Mouse (Mus musculus) limb, embryonic 14.5 days (tissue): ENCODE data around the gene Tgfb1i1. TPM values are rescaled to one million over a fixed set of nuclear protein-coding genes. Genes with fewer than 3 reads are reported as not detected.

Source experiments
- ATAC-seq: fragments of 200-750 bp; cut with Nextera tagmentation; 2 replicates; pipeline ENCODE4 v1.8.0; 2017; ENCODE audit warnings: low read depth, moderate number of reproducible peaks, moderate TSS enrichment; ENCODE audit not compliant: low FRiP score
- DNase-seq: peaks from one replicate; pipeline ENCODE4 v3.0.0-alpha.2; 2015; ENCODE audit warnings: low spot score
- H3K27ac ChIP-seq: fragments of 300-500 bp; sonication (generic); replicated peaks from 2 replicates; pipeline ENCODE4 v1.5.1; 2014; ENCODE audit warnings: low read depth, mild to moderate bottlenecking, low read length, moderate library complexity, mixed read lengths
- H3K27me3 ChIP-seq: fragments of 300-500 bp; sonication (generic); 2 replicates; pipeline ENCODE4 v1.6.1; 2014; ENCODE audit warnings: low read length, mixed read lengths; ENCODE audit not compliant: control insufficient read depth, insufficient read depth
- H3K36me3 ChIP-seq: fragments of 300-500 bp; sonication (generic); 2 replicates; pipeline ENCODE4 v1.6.1; 2014; ENCODE audit warnings: mild to moderate bottlenecking, low read length, moderate library complexity, mixed read lengths; ENCODE audit not compliant: control insufficient read depth, insufficient read depth
- H3K4me1 ChIP-seq: fragments of 300-500 bp; sonication (generic); 2 replicates; pipeline ENCODE4 v1.6.1; 2014; ENCODE audit warnings: antibody characterized with exemption, low read length, mixed read lengths; ENCODE audit not compliant: control insufficient read depth, insufficient read depth
- H3K4me2 ChIP-seq: fragments of 300-500 bp; sonication (generic); replicated peaks from 2 replicates; pipeline ENCODE4 v1.6.1; 2014; ENCODE audit warnings: low read depth, mild to moderate bottlenecking, low read length, moderate library complexity; ENCODE audit not compliant: severe bottlenecking
- H3K4me3 ChIP-seq: fragments of 300-500 bp; sonication (generic); replicated peaks from 2 replicates; pipeline ENCODE4 v1.5.1; 2014; ENCODE audit warnings: low read length
- H3K9ac ChIP-seq: fragments of 300-500 bp; sonication (generic); 2 replicates; pipeline ENCODE4 v1.6.1; 2014; ENCODE audit warnings: mild to moderate bottlenecking, low read depth, low read length, moderate library complexity; ENCODE audit not compliant: severe bottlenecking
- H3K9me3 ChIP-seq: fragments of 300-500 bp; sonication (generic); 2 replicates; pipeline ENCODE4 v1.6.1; 2016; ENCODE audit warnings: low read length; ENCODE audit not compliant: control insufficient read depth
- POLR2A ChIP-seq: fragments of 200-500 bp; IDR thresholded peaks from 2 replicates; pipeline ENCODE4 v1.8.0; 2012; ENCODE audit warnings: inconsistent platforms, mild to moderate bottlenecking, moderate library complexity, borderline replicate concordance; ENCODE audit not compliant: insufficient read depth, insufficient read length; ENCODE audit errors: extremely low read depth
- WGBS: fragments of 180-500 bp; shearing (Covaris S2); extraction: QIAGEN DNeasy Blood & Tissue Kit; methylation state at CpG from one replicate; pipeline ENCODE4 v1.1.7; 2014; 5-methylcytosine and 5-hydroxymethylcytosine counted together
- polyA plus RNA-seq, 2 experiments: library from polyadenylated mRNA; depleted of rRNA in 1 of 2; stranded (reverse) in 1 of 2; unstranded in 1 of 2; fragments of >200 nt; fragmentation: Nextera tagmentation in 1 of 2; extraction: Ambion mirVana in 1 of 2; gene quantifications; 2 replicates each; pipeline versions ENCODE4 v1.2.1 to v1.2.3; 2012 to 2014

Tgfb1i1 gene
- polyA plus RNA-seq, 2 experiments: 46.0 to 51.2 TPM

GRCm38 (mm10) chr7:128234796-128235195 lies 11.8 kb upstream of the Tgfb1i1 start:
- TF ChIP-seq POLR2A: no peak
- no peak overlapping the region for H3K27ac ChIP-seq
- H3K9me3 ChIP-seq: no peaks in the 10 kb centered on the region
- H3K4me2 ChIP-seq: no peak overlapping the region
- H3K9ac ChIP-seq: no peak overlapping the region
- no peaks in the 10 kb centered on the region for H3K27me3 ChIP-seq
- no peak overlapping the region for H3K4me3 ChIP-seq
- H3K4me1 ChIP-seq: peaks cover 13% of the 10 kb centered on the region
- no peak for ATAC-seq
- 0 out of 2 replicates have a peak, but pooled peaks cover 4% of the 10 kb centered on the region for H3K36me3 ChIP-seq
- no peak for DNase-seq
- WGBS: 80% methylated on average over 2 of the region's 2 CpGs

GRCm38 (mm10) chr7:128235481-128235880 lies 11.1 kb upstream of the Tgfb1i1 start:
- H3K4me3 ChIP-seq: no peak overlapping the region
- H3K36me3 ChIP-seq: peaks cover 10% of the 10 kb centered on the region
- no peak for TF ChIP-seq POLR2A
- DNase-seq (no peak), ATAC-seq (no peak)
- no peaks in the 10 kb centered on the region for H3K27me3 ChIP-seq
- no peak overlapping the region for H3K4me2 ChIP-seq
- WGBS: 100% methylated on average over 1 of the region's 1 CpGs
- no peaks in the 10 kb centered on the region for H3K9me3 ChIP-seq
- no peak overlapping the region for H3K9ac ChIP-seq
- H3K4me1 ChIP-seq: peaks cover 13% of the 10 kb centered on the region
- H3K27ac ChIP-seq: no peak overlapping the region

- TF ChIP-seq POLR2A: no peak
- no peaks in the 10 kb centered on the region for H3K27me3 ChIP-seq
- peaks cover 13% of the 10 kb centered on the region for H3K4me1 ChIP-seq
- H3K4me3 ChIP-seq: 0 out of 2 replicates have a peak overlapping the region, but pooled peaks have one; percentile 74
- H3K9ac ChIP-seq: peak overlapping the region; percentile 84; the same call in 1 of the 2 replicates
- no peak overlapping the region for H3K4me2 ChIP-seq
- 97% methylated on average over 13 of the region's 13 CpGs for WGBS
- peaks cover 15% of the 10 kb centered on the region for H3K36me3 ChIP-seq
- H3K9me3 ChIP-seq: no peaks in the 10 kb centered on the region
- no peak for ATAC-seq
- H3K27ac ChIP-seq: no peak overlapping the region
- DNase-seq: no peak
Measured at GRCm38 (mm10) chr7:128236426-128236825, 10.2 kb upstream of the Tgfb1i1 start.

GRCm38 (mm10) chr7:128236856-128237592 lies 9.6 kb upstream of the Tgfb1i1 start, which contains the start of gene Armc5:
TSS of gene Armc5 (plus strand) at chr7:128237342.
- ATAC-seq: peak; percentile 23; the same call in 1 of the 2 replicates
- H3K4me1 ChIP-seq: peaks cover 13% of the 10 kb centered on the region
- H3K27me3 ChIP-seq: no peaks in the 10 kb centered on the region
- no peaks in the 10 kb centered on the region for H3K9me3 ChIP-seq
- H3K4me3 ChIP-seq: peak within 1 kb of the TSS; percentile 74
- WGBS: 26% methylated on average over 37 of the region's 37 CpGs
- TF ChIP-seq POLR2A: no peak
- H3K9ac ChIP-seq: peak within 1 kb of the TSS; percentile 84
- H3K27ac ChIP-seq: peak within 1 kb of the TSS; percentile 98
- peaks cover 17% of the 10 kb centered on the region for H3K36me3 ChIP-seq
- DNase-seq: peak; percentile 83
- peak within 1 kb of the TSS; percentile 69 for H3K4me2 ChIP-seq

GRCm38 (mm10) chr7:128237593-128237926 lies 9.1 kb upstream of the Tgfb1i1 start:
- Histone ChIP-seq H3K9me3 (no peaks in the 10 kb centered on the region), H3K36me3 (peaks cover 22% of the 10 kb centered on the region), H3K27ac (peak overlapping the region; percentile 98), H3K27me3 (no peaks in the 10 kb centered on the region), H3K4me2 (peak overlapping the region; percentile 69), H3K9ac (peak overlapping the region; percentile 84), H3K4me3 (peak overlapping the region; percentile 74), H3K4me1 (peaks cover 13% of the 10 kb centered on the region)
- no peak for TF ChIP-seq POLR2A
- WGBS: under 1% methylated on average over 25 of the region's 25 CpGs
- no peak for DNase-seq
- no peak for ATAC-seq
